Mouse (Mus musculus) hematopoietic stem cell, adult 5-6 weeks (primary cell): ENCODE measurements around the gene S100a10. TPM values are rescaled to one million over a fixed set of nuclear protein-coding genes. Genes with fewer than 3 reads are reported as not detected.
"Not testable (repeated sequence)": the region's sequence is repeated elsewhere in the genome, so short reads cannot be mapped to it uniquely, and the experiment has no call there.

ENCODE experiments used
- ATAC-seq, 2 experiments: fragments of 125-278 bp in 1 of 2; replicated peaks in 1 of 2; 2 replicates each; pipeline ENCODE4 v1.8.0; 2016 to 2017; ENCODE audit warnings: inconsistent platforms in 2 of 2, mild to moderate bottlenecking in 2 of 2, moderate number of reproducible peaks in 2 of 2, low read depth in 1 of 2, moderate TSS enrichment in 1 of 2; ENCODE audit not compliant: low FRiP score in 2 of 2, poor library complexity in 2 of 2, severe bottlenecking in 2 of 2, insufficient read depth in 1 of 2, low TSS enrichment in 1 of 2
- total RNA-seq: library from RNA; stranded (forward); fragments of 172-1452, 232-1000 nt; gene quantifications from 2 replicates; pipeline ENCODE4 v1.2.3, GENCODE M21; 2017

S100a10 gene
- total RNA-seq, 1 experiment from 2014 or later: 381 TPM

DNA sequence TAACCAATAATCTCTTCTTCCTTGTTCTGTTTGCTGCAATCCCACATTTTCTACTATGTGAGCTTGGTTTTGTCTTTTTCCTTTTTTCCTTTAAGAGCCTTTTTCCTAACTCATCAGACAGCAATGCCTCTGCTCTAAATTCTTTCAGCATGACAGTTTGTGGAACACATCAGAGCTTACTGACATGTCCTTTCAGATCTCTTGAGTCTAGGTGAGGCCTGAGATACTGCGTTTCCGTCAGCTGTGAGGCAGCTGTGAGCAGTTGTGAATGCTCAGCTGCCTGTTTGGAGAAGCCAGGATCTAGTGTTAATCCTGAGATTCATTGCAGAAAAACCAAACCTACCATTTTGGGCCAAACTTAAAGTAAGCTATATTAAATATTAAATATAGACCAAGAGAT lies 16.4 kb upstream of the S100a10 start:
- no peak for ATAC-seq

DNA sequence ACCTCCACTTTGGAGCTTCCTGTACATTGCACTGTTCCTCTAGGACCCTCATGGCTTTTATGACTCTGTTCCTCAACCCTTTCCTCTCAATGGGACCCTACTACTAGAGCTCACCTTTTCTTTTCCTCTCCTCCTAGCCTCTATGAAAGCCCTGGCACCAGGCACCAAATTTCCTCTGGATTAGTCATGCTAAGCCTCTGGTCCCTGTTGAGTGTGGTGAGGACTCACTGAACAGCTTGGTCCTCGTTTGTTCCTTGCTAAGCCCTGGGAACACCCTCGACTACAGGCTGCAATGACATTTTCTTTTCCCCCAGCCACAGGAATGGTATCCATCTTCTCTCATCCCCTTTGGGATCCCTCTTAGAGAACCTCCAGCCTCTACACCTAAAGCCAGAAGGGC lies 13.4 kb upstream of the S100a10 start:
- ATAC-seq: no peak

DNA sequence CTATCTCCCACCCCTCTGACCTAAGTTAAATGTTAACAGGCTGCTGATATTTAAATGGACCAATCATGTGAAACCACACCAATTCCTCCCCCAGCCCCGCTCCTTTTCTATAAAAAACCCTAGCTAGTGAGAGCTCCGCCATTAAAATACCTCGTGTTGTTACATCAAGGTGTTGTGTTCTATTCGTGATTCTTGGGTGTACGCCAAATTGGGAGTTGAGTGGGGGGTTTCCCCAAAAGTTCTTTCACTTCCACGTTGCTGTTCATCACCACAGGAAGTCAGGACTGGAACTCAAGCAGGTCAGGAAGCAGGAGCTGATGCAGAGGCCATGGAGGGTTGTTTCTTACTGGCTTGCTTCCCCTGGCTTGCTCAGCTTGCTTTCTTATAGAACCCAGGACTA lies 10.7 kb upstream of the S100a10 start:
- not testable (repeated sequence) for ATAC-seq

DNA sequence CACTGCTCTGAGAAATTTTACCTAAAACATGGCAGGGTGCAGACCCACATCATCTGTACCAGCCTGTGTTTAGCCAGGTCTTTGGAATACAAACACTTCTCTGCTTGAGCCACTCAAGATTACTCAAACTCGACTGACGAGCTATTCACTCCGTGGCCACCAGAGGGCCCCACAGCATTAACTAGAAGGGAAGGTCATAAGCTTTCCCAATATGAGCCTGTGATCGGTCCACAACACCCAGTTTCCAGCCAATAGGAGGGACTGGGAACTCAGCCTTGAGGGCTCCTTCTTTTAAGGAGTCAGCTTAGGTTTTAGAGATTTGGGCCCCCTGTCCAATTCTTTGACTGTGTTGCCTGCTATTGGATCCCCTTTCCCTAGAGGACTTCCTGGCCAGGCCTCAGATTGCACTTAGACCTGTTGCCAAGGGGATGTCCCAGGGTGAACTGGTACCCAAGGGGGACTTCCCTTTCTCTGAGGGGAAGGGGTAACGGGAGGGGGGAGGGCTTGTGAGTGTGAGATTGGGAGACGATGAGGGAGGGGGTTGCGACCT lies 7.7 kb upstream of the S100a10 start:
- peak; percentile 47 to 74 for ATAC-seq

DNA sequence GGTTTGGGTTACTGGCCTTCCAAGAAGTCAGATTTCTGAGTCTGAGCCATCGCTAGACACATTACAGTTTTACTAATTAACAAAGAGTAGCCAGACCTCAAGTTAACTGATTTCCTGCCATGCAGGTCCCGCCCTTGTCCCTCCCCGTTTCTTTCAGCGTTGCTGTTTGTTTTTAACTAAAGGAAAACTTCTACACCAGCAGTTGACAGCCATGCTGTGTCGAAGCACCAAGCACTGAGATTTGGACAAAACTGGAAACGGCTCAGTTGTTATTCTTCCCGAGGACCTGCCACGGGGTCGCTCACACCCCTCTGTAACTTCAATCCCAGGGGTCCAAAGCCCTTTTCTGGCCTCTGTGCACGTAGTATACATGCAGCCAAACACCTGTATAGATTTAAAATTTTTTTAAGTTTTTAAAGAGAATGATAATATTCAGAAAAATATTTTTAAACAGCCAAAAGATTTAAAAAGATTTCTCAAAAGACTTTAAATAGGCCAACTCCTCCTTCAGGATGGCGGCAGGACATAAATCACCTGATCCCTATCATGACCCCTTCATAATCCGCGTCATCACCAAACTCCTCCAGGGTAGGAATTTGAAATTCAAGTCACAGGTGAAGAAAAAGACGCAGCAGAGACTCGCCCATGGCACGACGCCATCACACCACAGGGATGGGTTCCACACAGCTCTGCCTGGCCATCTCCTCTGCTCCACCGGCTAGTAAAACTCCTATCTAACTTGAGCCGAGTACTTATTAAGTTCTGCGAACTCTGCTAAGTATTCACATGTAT lies 6.9 kb upstream of the S100a10 start:
- ATAC-seq: no peak

DNA sequence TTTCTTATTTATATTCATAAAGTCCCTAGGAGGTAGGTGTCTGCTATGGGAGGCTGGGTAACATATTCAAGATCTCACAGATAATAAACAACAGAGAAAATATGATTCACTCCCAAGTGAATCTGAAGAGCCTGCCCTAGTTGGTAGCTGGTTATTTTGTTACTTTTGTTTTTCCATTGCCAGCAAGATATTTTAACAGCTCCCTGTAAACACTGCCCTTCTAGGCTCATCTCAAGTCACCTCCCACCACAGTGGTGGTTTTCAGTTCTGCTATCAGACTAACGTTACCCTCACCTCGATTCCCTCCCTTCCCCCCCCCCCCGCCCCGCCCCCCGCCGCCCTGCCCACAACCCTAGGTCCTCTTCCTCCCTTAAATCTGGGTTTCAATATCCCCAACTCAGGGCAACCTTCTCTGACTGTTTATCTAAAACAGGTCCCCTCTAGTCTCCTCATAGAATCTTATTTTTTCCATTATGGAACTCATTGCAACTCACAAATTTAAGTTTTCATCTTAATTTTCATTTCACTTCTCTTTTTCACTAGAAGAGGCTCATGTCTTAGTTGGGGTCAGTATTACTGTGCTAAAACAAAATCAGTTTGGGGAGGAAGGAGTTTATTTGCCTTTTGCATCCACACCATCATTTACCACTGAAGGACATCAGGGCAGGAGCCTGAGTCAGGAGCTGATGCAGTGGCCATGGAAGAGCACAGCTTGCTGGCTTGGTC lies 6.2 kb upstream of the S100a10 start:
- ATAC-seq: no peak

DNA sequence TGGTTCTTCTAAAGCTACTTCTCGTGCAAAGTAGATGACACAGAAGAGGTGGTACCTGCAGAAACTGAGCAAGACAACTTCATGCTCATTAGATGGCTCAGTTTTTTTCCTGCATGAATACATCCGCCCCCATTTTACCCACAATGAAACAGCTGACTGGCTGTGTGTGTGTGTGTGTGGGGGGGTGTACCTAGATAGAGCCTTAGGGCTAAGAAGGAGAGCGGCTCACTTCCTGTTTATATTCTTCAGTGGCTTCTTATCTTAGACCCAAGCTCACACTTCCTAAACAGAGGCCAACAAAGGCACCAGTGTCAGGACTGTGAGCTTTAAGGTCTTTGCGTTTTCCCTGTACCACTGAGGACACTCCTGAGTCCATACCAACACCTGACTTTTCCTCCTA lies 4.9 kb upstream of the S100a10 start:
- ATAC-seq: peak; percentile 31 to 63

DNA sequence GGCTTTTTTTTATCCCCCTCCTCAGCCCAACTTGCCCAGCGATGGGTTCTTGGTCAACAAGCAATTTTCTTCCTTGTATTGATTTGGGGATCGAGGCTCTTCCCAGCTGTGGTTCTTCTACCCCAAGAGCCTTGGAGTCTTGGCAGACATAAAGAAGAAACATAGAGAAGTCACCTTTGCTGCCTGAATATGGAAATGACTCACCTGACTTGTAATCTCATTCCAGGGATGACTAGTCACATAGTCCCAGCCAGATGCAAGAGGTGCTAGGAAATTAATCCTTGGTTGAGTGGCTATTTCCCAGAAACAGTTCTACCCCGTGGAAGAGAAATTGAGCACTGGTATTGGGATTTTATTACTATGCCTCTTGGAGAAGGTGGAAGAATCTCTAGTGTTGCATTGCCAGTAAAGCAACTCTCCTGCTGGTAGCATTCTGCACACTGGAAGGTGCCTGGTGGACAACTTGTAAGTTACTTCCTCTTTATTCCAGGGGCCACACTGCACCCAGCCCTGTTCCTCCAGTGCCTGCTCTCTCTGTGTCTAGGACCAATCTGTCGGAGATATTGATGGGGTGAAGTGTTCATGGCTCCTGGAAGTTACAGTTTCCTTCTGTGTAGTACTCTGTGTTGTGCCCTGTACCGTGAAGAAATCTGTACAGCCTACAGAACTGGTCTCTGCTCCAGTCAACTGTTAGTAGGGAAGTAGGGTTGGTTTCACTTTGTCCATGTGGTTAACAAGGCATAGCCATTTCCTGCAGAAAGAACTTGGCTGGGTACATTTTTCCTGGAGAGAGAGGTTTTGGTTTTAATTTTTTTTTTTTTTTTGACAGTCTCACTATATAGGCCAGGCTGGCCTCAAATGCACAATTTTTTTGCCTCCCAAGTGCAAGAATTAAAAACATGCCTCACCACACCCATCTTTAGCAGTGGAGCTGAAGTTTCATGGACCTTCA lies 2.7 kb upstream of the S100a10 start:
- ATAC-seq: peak; percentile 57 to 72

DNA sequence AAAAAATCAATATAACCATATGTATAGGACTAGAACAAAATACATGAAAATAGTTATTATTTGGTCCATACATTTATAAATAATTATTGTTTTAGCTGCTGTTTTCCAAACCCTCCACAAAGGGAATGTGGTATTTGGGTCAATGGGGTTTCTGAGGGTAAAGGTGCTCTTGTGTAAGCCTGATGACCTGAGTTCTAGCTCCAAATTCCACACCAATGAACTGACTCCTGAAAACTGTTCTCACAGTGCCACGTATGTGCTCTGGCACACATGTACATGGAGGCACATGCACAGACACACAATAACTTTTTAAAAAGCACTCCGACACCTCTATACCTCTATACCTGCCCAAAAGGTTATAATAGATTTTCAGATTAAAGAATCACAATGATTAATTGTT lies 1.6 kb upstream of the S100a10 start:
- ATAC-seq: no peak

DNA sequence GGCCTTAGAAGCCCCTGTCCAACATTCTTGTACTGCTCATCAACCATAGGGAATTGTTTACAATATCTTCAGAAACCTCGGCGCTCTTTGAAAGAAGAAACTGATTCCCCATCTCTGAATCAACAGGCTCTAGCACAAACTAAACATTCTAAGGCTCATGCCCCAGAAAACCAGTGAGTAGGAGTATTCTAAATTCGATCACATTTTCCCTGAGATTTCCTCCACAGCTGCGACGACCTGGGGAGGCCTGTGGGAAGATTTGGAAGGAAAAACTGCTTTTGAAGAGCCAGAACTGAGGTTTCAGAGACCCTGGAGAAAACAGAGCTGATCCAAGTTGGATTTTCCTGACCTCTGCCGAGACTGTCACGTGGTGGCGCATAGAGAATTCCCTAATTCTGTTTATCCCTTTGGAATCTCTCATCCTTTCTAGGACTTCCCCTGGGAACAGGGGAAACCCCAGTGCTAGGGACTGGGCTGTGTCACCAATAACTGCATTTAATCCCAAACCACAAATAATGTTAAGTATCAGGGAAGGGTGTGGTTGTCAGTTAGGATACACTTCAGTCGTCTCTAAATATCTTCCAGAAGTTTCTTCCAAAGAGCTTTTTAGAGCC lies 1.0 kb upstream of the S100a10 start:
- no peak for ATAC-seq

DNA sequence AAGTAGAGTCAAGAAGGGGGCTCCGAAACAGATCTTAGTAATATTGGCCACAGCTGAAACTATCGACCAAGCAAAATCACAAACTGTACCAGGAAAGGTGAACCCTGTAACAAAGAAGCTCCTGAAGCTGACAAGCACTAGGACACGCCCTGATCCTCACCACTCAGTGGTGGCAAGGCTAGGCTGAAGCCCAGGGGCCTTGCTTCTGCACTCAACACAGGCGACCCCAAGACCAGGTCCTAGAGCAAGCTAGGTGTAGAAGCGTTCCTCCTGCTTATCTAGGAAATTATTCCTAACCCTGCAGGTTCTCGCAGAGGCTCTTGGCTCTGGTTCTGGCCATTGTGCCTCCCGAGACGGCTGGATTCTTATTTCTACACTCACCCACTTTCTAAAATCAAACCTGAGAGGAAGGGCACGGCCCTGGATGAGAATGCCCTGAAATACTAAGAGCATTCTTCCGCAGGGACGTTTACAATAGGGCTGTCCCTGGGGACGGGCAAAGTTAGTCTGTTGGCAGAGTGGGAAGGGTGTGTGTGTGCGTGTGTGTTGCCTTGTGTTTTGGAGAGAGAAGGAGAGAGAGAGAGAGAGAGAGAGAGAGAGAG lies 400 bp upstream of the S100a10 start:
- ATAC-seq: no peak

DNA sequence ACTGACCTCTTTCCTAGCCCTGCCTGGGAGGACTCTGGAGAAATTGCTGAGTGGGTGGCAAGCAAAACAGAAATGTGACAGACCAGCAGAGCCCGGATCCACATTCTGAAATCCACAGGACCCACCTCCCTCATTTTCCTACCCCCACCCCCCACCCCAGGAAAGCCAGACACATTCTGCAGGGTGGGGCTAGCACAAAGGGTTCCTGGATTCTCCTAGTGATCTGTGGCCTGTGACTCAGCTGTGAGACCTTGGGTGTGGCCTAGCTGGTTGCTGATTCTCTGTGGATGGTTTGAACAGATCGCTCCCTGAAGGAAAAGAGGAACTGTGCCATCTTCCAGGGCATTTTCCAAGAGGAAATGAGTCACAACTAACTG lies 986 bp downstream of the S100a10 start:
- ATAC-seq: no peak

DNA sequence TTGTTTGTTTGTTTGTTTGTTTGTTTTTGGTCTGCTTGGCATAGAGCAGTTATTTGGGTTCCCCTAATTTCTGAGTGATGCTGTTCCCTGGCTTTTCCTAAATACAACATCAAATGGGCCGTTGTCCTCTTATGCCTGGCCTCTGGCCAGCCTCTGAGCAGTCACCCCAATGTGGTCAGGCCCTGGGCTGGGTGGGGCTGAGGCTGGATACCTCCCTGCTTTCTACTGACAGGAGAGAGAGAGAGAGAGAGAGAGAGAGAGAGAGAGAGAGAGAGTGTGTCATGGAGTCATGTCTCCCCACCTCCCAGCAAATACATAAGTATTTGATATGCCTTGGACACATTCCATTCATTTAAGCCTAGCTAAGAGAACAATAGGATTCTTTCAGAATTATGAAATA lies 1.7 kb downstream of the S100a10 start:
- no peak for ATAC-seq

DNA sequence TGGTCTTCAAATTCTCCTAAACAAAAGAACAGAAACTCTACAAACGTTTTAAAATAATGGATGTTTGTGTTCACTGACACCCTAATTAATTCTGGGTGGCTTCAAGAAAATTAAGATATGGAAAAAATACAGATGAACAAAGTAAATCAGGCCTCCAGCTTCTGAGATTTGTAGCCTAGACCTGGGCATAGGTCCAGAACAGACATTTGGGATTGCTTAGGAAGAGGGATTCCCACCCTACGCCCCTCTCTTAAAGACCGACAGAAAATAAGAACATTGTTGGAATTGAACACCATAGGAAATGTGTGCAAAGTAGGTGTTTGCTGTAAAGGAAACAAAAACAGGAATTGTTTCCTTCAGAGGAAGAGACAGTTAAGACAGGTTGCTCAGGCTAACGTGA lies 2.6 kb downstream of the S100a10 start:
- ATAC-seq: no peak

DNA sequence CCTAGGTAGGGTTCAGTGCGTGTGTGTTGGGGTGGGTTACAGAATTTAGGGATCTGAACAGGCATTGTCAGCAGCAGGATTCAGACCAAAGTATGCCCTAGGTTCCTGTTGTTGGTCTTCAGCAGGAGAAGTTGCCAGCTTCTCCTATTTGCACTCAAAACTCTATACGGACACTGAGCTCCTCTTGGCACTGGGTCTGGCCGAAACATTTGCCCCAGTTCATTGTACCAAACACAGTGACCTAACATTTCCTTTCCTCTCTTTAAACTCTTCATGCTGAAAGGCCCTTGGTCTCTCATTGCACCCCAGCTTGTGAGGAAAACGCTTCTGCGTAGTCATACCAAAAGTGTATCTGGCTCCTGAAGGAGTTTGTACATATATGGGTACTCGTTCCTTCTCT lies 5.1 kb downstream of the S100a10 start:
- ATAC-seq: no peak

DNA sequence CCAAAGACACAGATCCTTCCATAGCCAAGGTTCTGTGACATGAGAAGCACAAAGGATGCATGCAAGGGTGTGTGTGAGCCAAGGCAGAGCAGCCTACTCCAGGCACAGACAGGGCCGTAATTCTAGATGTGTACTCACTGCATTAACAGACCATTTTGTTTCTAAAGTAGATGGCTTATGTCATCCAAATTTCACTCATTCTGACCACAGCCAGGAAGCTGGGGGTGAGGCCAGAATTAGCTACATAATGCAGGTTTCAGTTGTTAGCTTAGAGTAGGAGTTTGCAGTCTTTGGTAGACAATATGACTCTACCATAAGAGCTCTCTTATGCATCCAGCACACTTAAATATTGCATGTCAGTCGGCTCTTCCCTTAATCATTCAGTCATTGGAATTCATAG lies 7.5 kb downstream of the S100a10 start:
- peak; percentile 86 to 92 for ATAC-seq

DNA sequence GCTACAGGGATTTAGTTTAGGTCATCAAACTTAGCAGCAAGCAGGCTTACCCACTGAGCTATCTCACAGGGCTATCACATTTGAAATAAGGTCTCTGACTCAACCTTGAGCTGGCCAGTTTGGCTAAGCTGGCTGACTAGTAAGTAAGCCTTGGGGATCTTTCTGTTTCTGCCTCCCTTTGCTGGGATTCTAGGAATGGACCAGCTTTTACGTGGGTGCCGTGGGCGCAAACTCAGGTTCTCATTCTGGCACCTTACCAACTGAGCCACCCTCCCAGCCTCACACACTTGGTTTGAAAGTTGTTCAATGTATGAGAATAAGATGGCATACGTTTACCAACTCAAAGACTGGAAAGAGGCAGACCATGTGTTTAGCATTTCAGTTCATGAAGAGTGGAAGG lies 8.3 kb downstream of the S100a10 start:
- no peak for ATAC-seq
